Mouse (Mus musculus): ENCODE results near the gene Olfr146. TPM values are rescaled to one million over a fixed set of nuclear protein-coding genes. Genes with fewer than 3 reads are reported as not detected.

Gene Olfr146
- not detected in 3 replicates for total RNA-seq (2017)

DNA sequence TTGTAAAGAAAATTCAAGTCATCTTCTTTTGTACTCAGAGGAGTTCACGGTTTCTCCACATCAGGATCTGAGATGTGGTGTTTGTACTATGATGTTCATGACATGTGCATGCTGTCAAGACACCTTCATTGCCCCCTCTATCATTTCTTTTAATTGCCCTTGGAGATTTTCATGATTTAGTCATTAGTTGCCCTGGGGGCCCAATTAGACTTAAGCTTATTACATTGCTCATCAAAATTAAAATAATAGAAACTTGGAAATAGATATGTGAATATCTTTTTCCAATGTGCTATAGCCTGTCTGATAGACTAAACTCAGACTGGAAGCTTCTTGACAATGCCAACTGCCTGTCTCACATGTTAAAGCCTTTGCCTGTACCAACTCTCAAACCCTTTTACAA, at the start of gene Olfr146:
Gene Olfr146, minus strand, starts transcription at position 101 of the 400 bp plus-strand sequence.
- no peak for ATAC-seq (replicated peaks; ENCODE audit: insufficient number of reproducible peaks, low FRiP score, low TSS enrichment, poor library complexity, severe bottlenecking)

DNA sequence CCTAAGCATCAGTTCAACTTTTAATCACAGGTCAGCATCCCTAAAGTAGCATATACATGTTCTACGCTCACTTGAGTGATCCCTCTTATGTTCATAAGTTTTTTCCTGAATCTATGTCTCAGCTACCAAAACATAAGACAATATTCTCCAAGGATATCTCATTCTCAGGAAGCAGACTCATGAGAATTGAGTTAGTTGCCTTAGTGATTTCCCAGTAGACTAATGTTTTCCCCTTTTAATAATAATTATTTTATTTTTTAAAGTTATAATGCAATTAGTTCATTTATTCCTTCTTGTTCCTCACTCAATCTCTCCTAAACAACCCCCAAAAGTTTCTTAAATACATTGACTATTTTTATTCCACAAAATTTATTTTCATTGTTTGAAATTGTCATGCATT, 41.7 kb upstream of the Olfr146 start, which contains the start of gene Olfr937:
Gene Olfr937, minus strand, starts transcription at position 101 of the 400 bp plus-strand sequence.
- no peak for ATAC-seq (replicated peaks; ENCODE audit: insufficient number of reproducible peaks, low FRiP score, low TSS enrichment, poor library complexity, severe bottlenecking)

DNA sequence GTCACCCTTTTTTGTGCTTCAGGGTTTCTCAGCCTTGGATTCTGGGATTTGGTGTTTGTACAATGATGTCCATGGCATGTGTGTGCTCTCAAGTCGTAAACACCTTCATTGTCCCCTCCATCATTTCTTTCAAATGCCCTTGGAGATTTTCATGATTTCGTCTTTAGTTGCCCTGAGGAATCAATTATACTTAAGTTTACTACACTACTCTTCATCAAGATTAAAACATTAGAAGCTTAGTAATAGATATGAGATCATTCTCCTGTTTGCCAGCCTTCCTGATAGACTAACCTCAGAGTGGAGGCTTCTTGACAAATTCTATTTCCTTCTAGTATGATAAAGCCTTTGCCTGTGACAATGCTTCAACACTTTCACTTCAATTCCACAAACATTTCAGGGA, 23.6 kb downstream of the Olfr146 start, which contains the start of gene Olfr935:
Gene Olfr935, minus strand, starts transcription at position 101 of the 400 bp plus-strand sequence.
- ATAC-seq (replicated peaks; ENCODE audit: insufficient number of reproducible peaks, low FRiP score, low TSS enrichment, poor library complexity, severe bottlenecking): no peak

DNA sequence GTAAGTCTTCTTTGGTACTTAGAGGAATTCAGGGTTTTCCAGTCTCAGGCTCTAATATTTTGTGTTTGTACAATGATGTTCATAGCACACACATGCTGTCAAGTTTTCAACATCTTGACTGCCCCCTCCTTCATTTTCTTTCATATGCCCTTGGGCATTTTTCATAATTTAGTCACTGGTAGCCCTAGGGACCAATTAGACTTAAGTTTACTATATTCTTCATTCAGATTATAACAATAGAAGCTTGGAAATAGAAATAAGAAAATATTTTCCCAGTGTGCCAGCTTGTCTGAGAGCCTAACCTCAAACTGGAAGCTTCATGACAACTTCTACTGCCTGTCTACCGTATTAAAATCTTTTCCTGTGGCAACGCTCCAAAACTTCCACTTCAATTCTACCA, 35.0 kb downstream of the Olfr146 start, which contains the start of gene Olfr934:
Gene Olfr934, minus strand, starts transcription at position 101 of the 400 bp plus-strand sequence.
- ATAC-seq (replicated peaks; ENCODE audit: insufficient number of reproducible peaks, low FRiP score, low TSS enrichment, poor library complexity, severe bottlenecking): no peak

DNA sequence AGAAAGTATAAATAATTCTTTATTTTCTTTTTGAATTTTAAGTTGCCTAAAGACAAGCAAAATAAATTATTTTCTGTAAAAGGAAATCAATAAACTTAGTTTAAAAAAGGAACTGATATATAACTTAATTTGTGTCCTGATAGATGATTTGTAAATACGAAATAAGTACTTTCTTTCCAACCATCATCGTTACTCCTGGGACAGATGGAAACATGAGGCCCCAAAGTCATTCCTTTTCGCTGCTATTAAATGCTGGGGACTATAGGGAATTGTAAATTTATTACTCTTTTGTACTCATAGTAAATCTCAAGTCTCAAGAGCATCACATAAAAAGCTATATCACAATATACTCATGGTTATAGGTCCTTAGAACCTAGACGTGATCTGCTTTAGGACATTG, 51.2 kb downstream of the Olfr146 start, which contains the start of gene Olfr933:
Gene Olfr933, plus strand, starts transcription at position 301 of the 400 bp plus-strand sequence.
- no peak for ATAC-seq (replicated peaks; ENCODE audit: insufficient number of reproducible peaks, low FRiP score, low TSS enrichment, poor library complexity, severe bottlenecking)

Other genes with a start within 250 kb of the Olfr146 start
- not detected in 3 replicates for gene Olfr922, start 208.8 kb downstream of the Olfr146 start, total RNA-seq (2017)
- gene Olfr923, start 196.8 kb downstream of the Olfr146 start, total RNA-seq (2017): not detected in 3 replicates
- not detected in 3 replicates for gene Olfr924, start 178.9 kb downstream of the Olfr146 start, total RNA-seq (2017)
- not detected in 3 replicates for gene Olfr26, start 168.3 kb downstream of the Olfr146 start, total RNA-seq (2017)
- not detected in 3 replicates for gene Olfr926, start 146.3 kb downstream of the Olfr146 start, total RNA-seq (2017)
- gene Olfr930, start 93.6 kb downstream of the Olfr146 start, total RNA-seq (2017): not detected in 3 replicates
- gene Olfr933, start 51.1 kb downstream of the Olfr146 start, total RNA-seq (2017): not detected in 3 replicates
- gene Olfr934, start 35.1 kb downstream of the Olfr146 start, total RNA-seq (2017): not detected in 3 replicates
- gene Olfr935, start 23.7 kb downstream of the Olfr146 start, total RNA-seq (2017): 2.0 TPM in 1 of 3 replicates, not detected in the others
- gene Olfr937, start 41.6 kb upstream of the Olfr146 start, total RNA-seq (2017): not detected in 3 replicates
- not detected in 3 replicates for gene Olfr938, start 55.5 kb upstream of the Olfr146 start, total RNA-seq (2017)
- gene Olfr27, start 104.8 kb upstream of the Olfr146 start, total RNA-seq (2017): not detected in 3 replicates
- not detected in 3 replicates for gene Olfr943, start 142.9 kb upstream of the Olfr146 start, total RNA-seq (2017)
- gene Olfr944, start 178.5 kb upstream of the Olfr146 start, total RNA-seq (2017): not detected in 3 replicates
- gene Olfr1537, start 226.6 kb upstream of the Olfr146 start, total RNA-seq (2017): not detected in 3 replicates

Measured in monocyte, adult 5-6 weeks (primary cell).